Mouse (Mus musculus) left cerebral cortex, adult 18-20 months (tissue): ENCODE measurements around the gene Gm37240. TPM values are rescaled to one million over a fixed set of nuclear protein-coding genes. Genes with fewer than 3 reads are reported as not detected.

Experiments
- DNase-seq, 2 experiments: peaks; one replicate each; pipeline ENCODE4 v3.0.0; 2021 to 2022; ENCODE audit warnings: low spot score in 2 of 2, mixed read lengths in 1 of 2
- total RNA-seq, 2 experiments: library from RNA; stranded (reverse); gene quantifications; 2 replicates each; pipeline ENCODE4 v1.2.3; 2021

Gene Gm37240
- total RNA-seq, 2 experiments from 2014 or later, result 2.3 TPM; not detected in 1

GRCm38 (mm10) chr3:85110762-85111161, 776.6 kb downstream of the Gm37240 start:
- DNase-seq, result peak in 1 of 2 experiments; percentile 27

- no peak for DNase-seq
These were observed 778.1 kb downstream of the Gm37240 start for GRCm38 (mm10) chr3:85109221-85109620.

- no peak for DNase-seq
These were observed 778.9 kb downstream of the Gm37240 start for GRCm38 (mm10) chr3:85108396-85108795.

- DNase-seq, result peak in 1 of 2 experiments; percentile 3
These were observed 780.4 kb downstream of the Gm37240 start for GRCm38 (mm10) chr3:85106956-85107355.

- no peak for DNase-seq
These were observed 783.0 kb downstream of the Gm37240 start for GRCm38 (mm10) chr3:85104301-85104700.

- DNase-seq, result no peak
These were observed 806.3 kb downstream of the Gm37240 start for GRCm38 (mm10) chr3:85080882-85081558.

- no peak for DNase-seq
These were observed 823.2 kb downstream of the Gm37240 start for GRCm38 (mm10) chr3:85064113-85064512.

GRCm38 (mm10) chr3:85060153-85060552, 827.2 kb downstream of the Gm37240 start:
- no peak for DNase-seq

GRCm38 (mm10) chr3:85057245-85057644, 830.1 kb downstream of the Gm37240 start:
- DNase-seq, result no peak

GRCm38 (mm10) chr3:85053526-85053925, 833.8 kb downstream of the Gm37240 start:
- DNase-seq, result no peak

GRCm38 (mm10) chr3:85052196-85052595, 835.1 kb downstream of the Gm37240 start:
- DNase-seq, result no peak

- no peak for DNase-seq
These were observed 838.7 kb downstream of the Gm37240 start for GRCm38 (mm10) chr3:85048569-85048968.

GRCm38 (mm10) chr3:85043679-85044218, 843.6 kb downstream of the Gm37240 start:
- DNase-seq, result peak in 1 of 2 experiments; percentile 45

GRCm38 (mm10) chr3:85042126-85042525, 845.2 kb downstream of the Gm37240 start:
- DNase-seq, result no peak

GRCm38 (mm10) chr3:85029141-85029540, 858.2 kb downstream of the Gm37240 start:
- no peak for DNase-seq

GRCm38 (mm10) chr3:85024817-85025705, 862.3 kb downstream of the Gm37240 start:
- DNase-seq, result peak; percentile 78 to 85

- no peak for DNase-seq
These were observed 863.1 kb downstream of the Gm37240 start for GRCm38 (mm10) chr3:85024237-85024636.

- DNase-seq, result no peak
These were observed 864.5 kb downstream of the Gm37240 start for GRCm38 (mm10) chr3:85022800-85023199.

GRCm38 (mm10) chr3:85021816-85022215, 865.5 kb downstream of the Gm37240 start:
- no peak for DNase-seq

GRCm38 (mm10) chr3:85020137-85020536, 867.2 kb downstream of the Gm37240 start:
- DNase-seq, result peak in 1 of 2 experiments; percentile 44

- DNase-seq, result peak; percentile 67 to 73
These were observed 871.7 kb downstream of the Gm37240 start for GRCm38 (mm10) chr3:85015667-85016066.

GRCm38 (mm10) chr3:85012889-85013288, 874.4 kb downstream of the Gm37240 start:
- DNase-seq, result no peak
